ENCODE assay signal across 8 mouse cellular contexts in genomic region chr11:119894634-119895033, GRCm38 (mm10). TPM values are rescaled to one million over a fixed set of nuclear protein-coding genes. Genes with fewer than 3 reads are reported as not detected.
A peak's percentile ranks its signal among the peaks of the same experiment; 100 is the strongest.
DNase-seq lines count a peak whose midpoint lies in the region; ATAC-seq lines count a peak whose summit lies in the region.
"Had no signal": no experiment of that assay in that cellular context is flagged by ENCODE, and none has a peak within 500 bp of the region (broad histone marks: within the 10 kb centered on the region; RNA-seq: fewer than 3 reads in every experiment).

No protein-coding gene starts in this region.

- intact Hi-C loops in left cerebral cortex, postnatal 14 days (cut with DNase I): no loop called here

- 68% methylated on average over 6 of the region's 6 CpGs for WGBS in forebrain, embryonic 13.5 days
- 45% methylated on average over 6 of the region's 6 CpGs for WGBS in liver, embryonic 16.5 days (ENCODE audit: insufficient replicate concordance)

- no peak overlapping the region for H3K4me2 ChIP-seq in forebrain, embryonic 13.5 days
- H3K4me2 ChIP-seq in liver, embryonic 16.5 days (ENCODE audit: low read depth, low read length): no peak overlapping the region

- no peak overlapping the region for H3K4me3 ChIP-seq in forebrain, embryonic 13.5 days
- no peak overlapping the region for H3K4me3 ChIP-seq in liver, embryonic 16.5 days (ENCODE audit: low read depth, low read length)
- H3K4me3 ChIP-seq: left cerebral cortex, adult 2 months had no signal

- peaks cover 60% of the 10 kb centered on the region for H3K36me3 ChIP-seq in forebrain, embryonic 13.5 days (ENCODE audit: poor library complexity, severe bottlenecking)
- H3K36me3 ChIP-seq in liver, embryonic 16.5 days (ENCODE audit: control insufficient read depth, insufficient read depth): no peaks in the 10 kb centered on the region; the same call in 1 of the 2 replicates

- peak overlapping the region; percentile 92 for H3K27ac ChIP-seq in forebrain, embryonic 13.5 days
- H3K27ac ChIP-seq in liver, embryonic 16.5 days (ENCODE audit: low read length): no peak overlapping the region
- H3K27ac ChIP-seq: left cerebral cortex, adult 2 months had no signal

- peaks cover 23% of the 10 kb centered on the region for H3K4me1 ChIP-seq in forebrain, embryonic 13.5 days
- peaks cover 2% of the 10 kb centered on the region; the same call in 1 of the 2 replicates for H3K4me1 ChIP-seq in liver, embryonic 16.5 days (ENCODE audit: control insufficient read depth, low read depth, low read length)

- no peaks in the 10 kb centered on the region for H3K9me3 ChIP-seq in forebrain, embryonic 13.5 days (replicated peaks)
- no peaks in the 10 kb centered on the region for H3K9me3 ChIP-seq in liver, embryonic 16.5 days (replicated peaks; ENCODE audit: control insufficient read depth, low read length)

- peak; percentile 22 to 40 for DNase-seq in spleen, adult 18-20 months
- no peak for DNase-seq in spleen, adult 12 weeks (ENCODE audit: low spot score)
- DNase-seq in yolk sac, embryonic 10.5 days (ENCODE audit: low spot score): peak; percentile 28
- no peak for DNase-seq in cerebellum, adult 11-12 months
- no peak for DNase-seq in left cerebral cortex, postnatal 14 days (ENCODE audit: low spot score in 2 of 2)

- ATAC-seq in forebrain, embryonic 13.5 days: no peak
- peak; percentile 50 for ATAC-seq in liver, embryonic 16.5 days (ENCODE audit: low read depth)

- peak overlapping the region; percentile 38; the same call in 1 of the 2 replicates for H3K9ac ChIP-seq in forebrain, embryonic 13.5 days
- H3K9ac ChIP-seq in liver, embryonic 16.5 days (ENCODE audit: low read depth, low read length): no peak overlapping the region

- H3K27me3 ChIP-seq in forebrain, embryonic 13.5 days: no peaks in the 10 kb centered on the region
- no peaks in the 10 kb centered on the region for H3K27me3 ChIP-seq in liver, embryonic 16.5 days (ENCODE audit: control insufficient read depth, insufficient read depth, low read depth, low read length)

RNA-seq across cellular contexts. Expression of gene Chmp6, which starts 18.6 kb away (rescaled TPM):
- 91.9 and 103 TPM in 2 replicates for polyA plus RNA-seq in forebrain, embryonic 13.5 days (2015; fragmentation: Nextera tagmentation; extraction: Ambion mirVana)
- polyA plus RNA-seq in liver, embryonic 16.5 days (2015; fragmentation: Nextera tagmentation; extraction: Ambion mirVana): 23.5 and 25.4 TPM in 2 replicates
- 10 to 100 TPM; 37.0 to 47.7 TPM for total RNA-seq in left cerebral cortex, postnatal 14 days (2021)

RNA-seq across cellular contexts. Expression of gene Baiap2, which starts 47.9 kb away (rescaled TPM):
- 14.2 and 15.0 TPM in 2 replicates for polyA plus RNA-seq in forebrain, embryonic 13.5 days (2015; fragmentation: Nextera tagmentation; extraction: Ambion mirVana)
- 8.1 and 10.1 TPM in 2 replicates for polyA plus RNA-seq in liver, embryonic 16.5 days (2015; fragmentation: Nextera tagmentation; extraction: Ambion mirVana)
- 100 to 1,000 TPM; 197 to 200 TPM for total RNA-seq in left cerebral cortex, postnatal 14 days (2021)

Comparison
In these comparisons a context has a peak if more than half of its experiments do, and no peak if none do; other contexts are left out.
1. DNase-seq: peak in spleen, adult 18-20 months (2 of 2) and yolk sac, embryonic 10.5 days (single experiment); none in spleen, adult 12 weeks (single experiment), cerebellum, adult 11-12 months (single experiment) and left cerebral cortex, postnatal 14 days (0 of 2).